Mouse (Mus musculus) layer of hippocampus, postnatal 36 days (tissue): ENCODE measurements around the gene Kdsr. TPM values are rescaled to one million over a fixed set of nuclear protein-coding genes. Genes with fewer than 3 reads are reported as not detected.

Source experiments
- DNase-seq, 2 experiments: peaks; one replicate each; pipeline ENCODE4 v3.0.0; 2022
- total RNA-seq, 2 experiments: library from RNA; stranded (reverse); gene quantifications; 2 replicates each; pipeline ENCODE4 v1.2.3; 2021

Kdsr gene
- total RNA-seq, 2 experiments from 2014 or later, result 23.6 to 23.9 TPM

GRCm38 (mm10) chr1:106692599-106692998 is 66.9 kb downstream of the Kdsr start:
- DNase-seq, result no peak

- peak in 1 of 2 experiments; percentile 27 for DNase-seq
Observed at GRCm38 (mm10) chr1:106690887-106691286, 68.6 kb downstream of the Kdsr start.

GRCm38 (mm10) chr1:106688161-106688516 is 71.4 kb downstream of the Kdsr start:
- DNase-seq, result no peak

- DNase-seq, result no peak
Observed at GRCm38 (mm10) chr1:106687435-106688160, 71.9 kb downstream of the Kdsr start.

GRCm38 (mm10) chr1:106685702-106686101 is 73.8 kb downstream of the Kdsr start:
- DNase-seq, result no peak

GRCm38 (mm10) chr1:106684546-106684945 is 75.0 kb downstream of the Kdsr start:
- no peak for DNase-seq

GRCm38 (mm10) chr1:106682829-106683228 is 76.7 kb downstream of the Kdsr start:
- DNase-seq, result no peak

GRCm38 (mm10) chr1:106679800-106680515 is 79.6 kb downstream of the Kdsr start:
- DNase-seq, result no peak

- no peak for DNase-seq
Observed at GRCm38 (mm10) chr1:106678060-106678478, 81.5 kb downstream of the Kdsr start.

Other genes with a start within 250 kb of the Kdsr start
- gene Bcl2, start 45.5 kb downstream of the Kdsr start, total RNA-seq, result 1 to 10 TPM; 9.3 to 9.4 TPM
- 10 to 100 TPM; 60.8 to 61.6 TPM for gene Vps4b, start 37.0 kb upstream of the Kdsr start, total RNA-seq
- not detected for gene Serpinb5, start 101.4 kb upstream of the Kdsr start, total RNA-seq
- gene Serpinb12, start 174.7 kb upstream of the Kdsr start, total RNA-seq, result not detected
- gene Serpinb13, start 221.3 kb upstream of the Kdsr start, total RNA-seq, result not detected